Mouse (Mus musculus) heart, adult 2 months (tissue): ENCODE results near the gene Itpkb. TPM values are rescaled to one million over a fixed set of nuclear protein-coding genes. Genes with fewer than 3 reads are reported as not detected.

Source experiments
- DNase-seq, 2 experiments: peaks; one replicate each; pipeline ENCODE4 v3.0.0; 2021
- H3K27ac ChIP-seq: fragments of 200-600 bp; 2 replicates; pipeline ENCODE4 v1.8.1; 2022
- H3K27me3 ChIP-seq: fragments of 200-500 bp; 2 replicates; pipeline ENCODE4 v1.6.1; 2012; ENCODE audit warnings: mild to moderate bottlenecking, low read length, inconsistent platforms, mixed read lengths; ENCODE audit not compliant: control insufficient read depth, insufficient read depth
- H3K36me3 ChIP-seq: fragments of 200-500 bp; 2 replicates; pipeline ENCODE4 v1.6.1; 2012; ENCODE audit warnings: low read length, inconsistent platforms; ENCODE audit not compliant: control insufficient read depth, insufficient read depth
- H3K4me1 ChIP-seq: fragments of 200-500 bp; 2 replicates; pipeline ENCODE4 v1.6.1; 2011; ENCODE audit warnings: low read length; ENCODE audit not compliant: control insufficient read depth, insufficient read depth
- H3K4me3 ChIP-seq: fragments of 200-600 bp; 2 replicates; pipeline ENCODE4 v1.8.1; 2022
- H3K79me2 ChIP-seq: fragments of 200-500 bp; replicated peaks from 2 replicates; pipeline ENCODE4 v1.6.1; 2012; ENCODE audit warnings: mild to moderate bottlenecking, inconsistent platforms, low read length, moderate library complexity, mixed read lengths; ENCODE audit not compliant: control insufficient read depth, insufficient read depth
- H3K9ac ChIP-seq: fragments of 200-500 bp; 2 replicates; pipeline ENCODE4 v1.6.1; 2012; ENCODE audit warnings: low read depth, mild to moderate bottlenecking, control low read depth, inconsistent platforms, low read length, mixed read lengths
- CTCF ChIP-seq: fragments of 200-600 bp; IDR thresholded peaks from 2 replicates; pipeline ENCODE4 v1.8.1; 2022; ENCODE audit warnings: antibody characterized with exemption, mild to moderate bottlenecking, moderate library complexity
- EP300 ChIP-seq: fragments of 200-500 bp; IDR thresholded peaks from 2 replicates; pipeline ENCODE4 v1.6.1; 2011; ENCODE audit warnings: low read depth, low read length, control low read depth; ENCODE audit not compliant: insufficient read depth
- POLR2A ChIP-seq: fragments of 200-500 bp; IDR thresholded peaks from 2 replicates; pipeline ENCODE4 v1.6.1; 2011; ENCODE audit warnings: mild to moderate bottlenecking, low read depth, low read length, control low read depth; ENCODE audit not compliant: insufficient read depth
- WGBS: fragments of 180-500 bp; shearing (Covaris S2); methylation state at CpG from one replicate; pipeline ENCODE4 v1.1.7; 2018; 5-methylcytosine and 5-hydroxymethylcytosine counted together
- intact Hi-C: fragments of 180-260 bp; cut with DNase I; formaldehyde crosslinking; loops from one replicate; pipeline ENCODE4 v1.15.1; 2025
- polyA plus RNA-seq: library from polyadenylated mRNA; depleted of rRNA; stranded (reverse); fragments of >200 nt; gene quantifications from 2 replicates; pipeline ENCODE4 v1.2.3, GENCODE M21; 2012
- total RNA-seq, 2 experiments: library from RNA; stranded (reverse); gene quantifications; 2 replicates each; pipeline ENCODE4 v1.2.3; 2021

Itpkb gene
- total and polyA plus RNA-seq, 3 experiments: 21.5 to 50.7 (median 50.0) TPM

GRCm38 (mm10) chr1:180300997-180301396 lies 29.3 kb upstream of the Itpkb start:
- no peak for DNase-seq
- Histone ChIP-seq H3K4me3 (no peak overlapping the region), H3K4me1 (peaks cover 20% of the 10 kb centered on the region), H3K27ac (no peak overlapping the region; the same call in 1 of the 2 replicates), H3K79me2 (no peaks in the 10 kb centered on the region), H3K9ac (no peak overlapping the region), H3K27me3 (no peaks in the 10 kb centered on the region), H3K36me3 (no peaks in the 10 kb centered on the region)
- WGBS: 68% methylated on average over 4 of the region's 4 CpGs
- TF ChIP-seq EP300 (no peak), CTCF (no peak), POLR2A (no peak)
- intact Hi-C loops: no loop called here

DNA sequence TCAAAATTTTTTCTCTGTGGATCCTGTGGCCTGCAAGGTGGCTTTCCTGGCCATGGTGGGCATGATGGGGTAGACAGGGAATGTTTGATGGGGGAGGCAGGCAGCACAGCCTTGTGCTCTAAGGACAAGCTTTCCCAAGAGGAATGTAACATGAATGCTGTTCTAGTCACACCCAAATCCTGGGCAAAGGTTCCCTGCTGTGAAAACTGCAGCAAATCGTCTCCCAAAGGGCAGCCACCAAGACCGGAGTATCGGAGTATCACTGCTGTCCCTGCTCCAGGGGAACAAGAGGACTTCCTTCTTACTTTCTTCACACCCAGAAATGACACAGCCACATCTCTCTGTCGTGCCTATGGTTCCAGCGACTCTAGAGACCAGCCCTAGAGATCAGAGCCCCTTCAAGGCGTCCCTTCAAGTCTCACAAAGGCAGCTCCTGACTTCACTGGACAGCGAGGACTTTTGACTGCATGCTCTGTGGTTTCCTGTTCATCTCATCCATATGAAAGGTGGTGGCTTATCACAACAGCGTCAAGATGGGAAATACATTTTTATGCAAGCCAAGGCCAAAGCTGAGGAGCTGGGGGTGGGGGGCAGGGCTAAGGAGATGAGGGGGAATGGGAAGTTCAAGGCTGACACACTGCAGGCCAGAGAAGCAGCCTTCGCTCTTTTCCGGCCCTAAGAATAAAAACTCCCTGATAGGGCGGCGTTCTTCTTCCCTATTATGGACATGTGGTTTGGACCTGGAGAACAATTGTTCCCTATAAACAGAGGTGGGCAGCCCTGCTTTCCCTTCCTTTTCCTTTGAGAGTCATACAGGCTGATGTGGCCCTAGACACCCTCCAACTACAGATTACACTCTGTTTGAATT lies 27.8 kb upstream of the Itpkb start:
- Histone ChIP-seq H3K79me2 (no peaks in the 10 kb centered on the region), H3K4me3 (no peak overlapping the region; the same call in 1 of the 2 replicates), H3K4me1 (peaks cover 17% of the 10 kb centered on the region), H3K36me3 (no peaks in the 10 kb centered on the region), H3K27ac (peak overlapping the region; percentile 84), H3K27me3 (no peaks in the 10 kb centered on the region), H3K9ac (no peak overlapping the region)
- peak; percentile 79 for TF ChIP-seq EP300
- TF ChIP-seq POLR2A: peak; percentile 77; the same call in 1 of the 2 replicates
- TF ChIP-seq CTCF: no peak
- intact Hi-C loops: loop anchor here (2.0 kb wide), 1 partner anchor 16 kb away; no protein-coding TSS in a partner anchor
- 34% methylated on average over 12 of the region's 12 CpGs for WGBS
- peak; percentile 49 to 70 for DNase-seq

DNA sequence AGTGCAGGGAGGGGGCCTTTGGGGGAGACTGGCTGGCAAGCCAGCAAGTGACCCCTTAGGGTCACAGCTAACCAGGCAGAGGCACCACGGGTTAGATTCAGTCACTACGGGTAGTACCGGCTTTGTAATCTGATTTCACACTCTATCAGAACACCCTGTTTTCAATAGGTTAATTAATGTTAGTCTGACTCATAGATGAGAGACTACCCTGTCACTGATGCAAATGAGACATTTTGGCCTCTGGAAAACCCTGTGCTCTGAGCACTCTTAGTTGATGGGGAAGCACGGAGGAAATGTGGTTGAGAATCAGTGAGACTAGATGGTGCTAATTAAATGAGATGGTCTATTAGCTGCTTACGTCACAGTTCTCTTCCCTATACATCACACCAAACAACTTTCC lies 26.7 kb upstream of the Itpkb start:
- H3K9ac ChIP-seq: no peak overlapping the region
- DNase-seq: no peak
- WGBS: 80% methylated on average over 5 of the region's 5 CpGs
- H3K27me3 ChIP-seq: no peaks in the 10 kb centered on the region
- no peaks in the 10 kb centered on the region for H3K79me2 ChIP-seq
- intact Hi-C loops: loop anchor here (2.0 kb wide), 1 partner anchor 17 kb away; no protein-coding TSS in a partner anchor
- no peaks in the 10 kb centered on the region for H3K36me3 ChIP-seq
- H3K4me1 ChIP-seq: peaks cover 19% of the 10 kb centered on the region
- H3K27ac ChIP-seq: peak overlapping the region; percentile 84
- no peak overlapping the region for H3K4me3 ChIP-seq
- TF ChIP-seq CTCF (no peak), POLR2A (no peak), EP300 (no peak)

GRCm38 (mm10) chr1:180306889-180307288 lies 23.4 kb upstream of the Itpkb start:
- Histone ChIP-seq H3K36me3 (no peaks in the 10 kb centered on the region), H3K27me3 (no peaks in the 10 kb centered on the region), H3K4me1 (peaks cover 22% of the 10 kb centered on the region), H3K9ac (no peak overlapping the region), H3K4me3 (no peak overlapping the region), H3K27ac (no peak overlapping the region), H3K79me2 (no peaks in the 10 kb centered on the region)
- DNase-seq: no peak
- intact Hi-C loops: no loop called here
- TF ChIP-seq EP300 (no peak), CTCF (no peak), POLR2A (no peak)
- WGBS: 56% methylated on average over 9 of the region's 9 CpGs

DNA sequence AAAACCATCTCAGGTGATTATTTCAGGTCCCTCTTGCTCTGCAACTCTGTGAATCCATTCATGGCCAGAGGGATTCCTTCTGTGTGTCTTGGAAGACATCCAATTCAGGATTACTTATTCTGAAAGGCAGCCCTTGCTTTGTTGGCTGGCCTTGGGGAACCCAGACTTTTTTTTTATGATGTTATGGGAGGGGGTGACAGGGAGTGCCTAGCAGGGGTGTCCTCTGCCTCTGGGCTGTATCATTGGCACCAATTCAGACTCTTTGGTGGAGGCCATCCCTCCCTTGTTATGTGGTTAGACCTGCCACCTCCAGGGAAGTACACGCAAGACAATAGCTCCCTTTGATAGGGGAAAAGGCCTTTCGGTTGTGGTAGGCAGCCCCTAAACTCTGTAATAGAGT lies 22.6 kb upstream of the Itpkb start:
- intact Hi-C loops: no loop called here
- DNase-seq: no peak
- Histone ChIP-seq H3K27ac (no peak overlapping the region), H3K4me3 (no peak overlapping the region), H3K4me1 (peaks cover 19% of the 10 kb centered on the region), H3K9ac (no peak overlapping the region), H3K36me3 (no peaks in the 10 kb centered on the region), H3K27me3 (no peaks in the 10 kb centered on the region), H3K79me2 (no peaks in the 10 kb centered on the region)
- 57% methylated on average over 2 of the region's 2 CpGs for WGBS
- no peak for TF ChIP-seq CTCF
- no peak for TF ChIP-seq POLR2A
- no peak for TF ChIP-seq EP300

- no peak for TF ChIP-seq EP300
- no peak for TF ChIP-seq POLR2A
- TF ChIP-seq CTCF: no peak
- Histone ChIP-seq H3K27me3 (no peaks in the 10 kb centered on the region), H3K36me3 (no peaks in the 10 kb centered on the region), H3K27ac (no peak overlapping the region), H3K9ac (no peak overlapping the region), H3K4me3 (no peak overlapping the region), H3K4me1 (peaks cover 20% of the 10 kb centered on the region), H3K79me2 (no peaks in the 10 kb centered on the region)
- WGBS: 84% methylated on average over 4 of the region's 4 CpGs
- intact Hi-C loops: no loop called here
- no peak for DNase-seq
Measured at GRCm38 (mm10) chr1:180308897-180309296, 21.4 kb upstream of the Itpkb start.
